Comparison of ENCODE assay signal across 8 mouse cellular contexts in genomic region chr19:47537300-47537792, GRCm38 (mm10). TPM values are rescaled to one million over a fixed set of nuclear protein-coding genes. Genes with fewer than 3 reads are reported as not detected.
DNase-seq lines count a peak whose midpoint lies in the region; ATAC-seq and TF ChIP-seq lines count a peak whose summit lies in the region.

TSS of gene Stn1 (minus strand) at chr19:47537507.

- no peak for TF ChIP-seq CTCF in layer of hippocampus, adult 2 months (conservative IDR thresholded peaks at IDR 0.05)
- no peak for TF ChIP-seq CTCF in bone marrow macrophage, adult 2 months (IDR thresholded peaks at IDR 0.05; ENCODE audit: low read depth, low read length)

- intact Hi-C loops in left cerebral cortex, postnatal 10 days (cut with DNase I) = no loop called here

- no peak for ATAC-seq in heart, embryonic 14.5 days (ENCODE audit: insufficient number of reproducible peaks, insufficient read depth, low FRiP score, low read depth)

- peak within 1 kb of the TSS; percentile 78 for H3K9ac ChIP-seq in heart, embryonic 14.5 days (ENCODE audit: low read length)

- peak within 1 kb of the TSS; percentile 89 for H3K27ac ChIP-seq in layer of hippocampus, adult 2 months
- peak within 1 kb of the TSS; percentile 76 for H3K27ac ChIP-seq in bone marrow macrophage, adult 2 months (ENCODE audit: insufficient read depth, low read depth, low read length)
- peak within 1 kb of the TSS; percentile 94 for H3K27ac ChIP-seq in heart, embryonic 14.5 days (replicated peaks in 1 of 2; ENCODE audit: control insufficient read depth in 1 of 2, insufficient read depth in 1 of 2, low read depth in 2 of 2, low read length in 2 of 2)

- peak within 1 kb of the TSS; percentile 82 for H3K4me3 ChIP-seq in layer of hippocampus, adult 2 months
- peak within 1 kb of the TSS; percentile 58 for H3K4me3 ChIP-seq in bone marrow macrophage, adult 2 months (ENCODE audit: insufficient read depth, low read length)
- H3K4me3 ChIP-seq in heart, embryonic 14.5 days (ENCODE audit: control insufficient read depth in 1 of 2, insufficient read depth in 1 of 2, low read depth in 1 of 2, low read length in 2 of 2) = peak within 1 kb of the TSS; percentile 57 to 76
- peak within 1 kb of the TSS; percentile 92 for H3K4me3 ChIP-seq in megakaryocyte, embryonic 14.5 days (replicated peaks)

- no peak for DNase-seq in layer of hippocampus, adult 2 months (ENCODE audit: low spot score in 2 of 2)
- DNase-seq in layer of hippocampus, adult 9-10 months (ENCODE audit: low spot score) = no peak
- no peak for DNase-seq in left cerebral cortex, postnatal 10 days (ENCODE audit: extremely low spot score in 1 of 2, low spot score in 2 of 2)
- peak; percentile 53 for DNase-seq in thymus, postnatal 25 days
- DNase-seq in frontal cortex, postnatal 10 days (ENCODE audit: low spot score in 2 of 2) = no peak

- H3K27me3 ChIP-seq in heart, embryonic 14.5 days (ENCODE audit: control insufficient read depth, insufficient read depth, low read length) = no peaks in the 10 kb centered on the region
- peaks cover 2% of the 10 kb centered on the region for H3K27me3 ChIP-seq in megakaryocyte, embryonic 14.5 days (replicated peaks)

- peaks cover 26% of the 10 kb centered on the region for H3K4me1 ChIP-seq in bone marrow macrophage, adult 2 months (ENCODE audit: control insufficient read depth, insufficient read depth, low read length)
- peaks cover 23 to 33% of the 10 kb centered on the region in 2 experiments for H3K4me1 ChIP-seq in heart, embryonic 14.5 days (ENCODE audit: control insufficient read depth in 2 of 2, insufficient read depth in 2 of 2, low read length in 2 of 2)
- peaks cover 47% of the 10 kb centered on the region for H3K4me1 ChIP-seq in megakaryocyte, embryonic 14.5 days

- WGBS in heart, embryonic 14.5 days = 4% methylated on average over 10 of the region's 10 CpGs

- peaks cover 2% of the 10 kb centered on the region; the same call in 1 of the 2 replicates for H3K9me3 ChIP-seq in heart, embryonic 14.5 days (ENCODE audit: control insufficient read depth, low read length)
- no peaks in the 10 kb centered on the region for H3K9me3 ChIP-seq in megakaryocyte, embryonic 14.5 days

- H3K4me2 ChIP-seq in heart, embryonic 14.5 days (ENCODE audit: low read length) = peak within 1 kb of the TSS; percentile 76

- no peak for TF ChIP-seq POLR2A in bone marrow macrophage, adult 2 months (IDR thresholded peaks at IDR 0.05; ENCODE audit: borderline replicate concordance, low read depth, low read length)

- peaks cover 11% of the 10 kb centered on the region for H3K36me3 ChIP-seq in heart, embryonic 14.5 days (ENCODE audit: control insufficient read depth, insufficient read depth, low read length)
- H3K36me3 ChIP-seq in megakaryocyte, embryonic 14.5 days (replicated peaks; ENCODE audit: low read length) = peaks cover 17% of the 10 kb centered on the region

RNA-seq across cellular contexts. Expression of gene Stn1, which starts in this region (rescaled TPM):
- total RNA-seq in layer of hippocampus, adult 2 months (2021) = 10 to 100 TPM; 22.6 to 23.8 TPM
- 20.6 and 22.5 TPM in 2 replicates for polyA plus RNA-seq in bone marrow macrophage, adult 2 months (2012; ENCODE audit: insufficient read depth, insufficient read length, missing spikeins)
- 38.2 and 38.9 TPM in 2 replicates for polyA plus RNA-seq in heart, embryonic 14.5 days (2014; fragmentation: Nextera tagmentation; extraction: Ambion mirVana)
- 10 to 100 TPM; 33.9 to 39.4 TPM for total RNA-seq in left cerebral cortex, postnatal 10 days (2021)
- polyA plus RNA-seq in megakaryocyte, embryonic 14.5 days (2012; ENCODE audit: insufficient read depth, low replicate concordance) = 2.4 and 6.6 TPM in 2 replicates
